8 mouse cellular contexts compared by ENCODE assay signal in the genomic region with DNA sequence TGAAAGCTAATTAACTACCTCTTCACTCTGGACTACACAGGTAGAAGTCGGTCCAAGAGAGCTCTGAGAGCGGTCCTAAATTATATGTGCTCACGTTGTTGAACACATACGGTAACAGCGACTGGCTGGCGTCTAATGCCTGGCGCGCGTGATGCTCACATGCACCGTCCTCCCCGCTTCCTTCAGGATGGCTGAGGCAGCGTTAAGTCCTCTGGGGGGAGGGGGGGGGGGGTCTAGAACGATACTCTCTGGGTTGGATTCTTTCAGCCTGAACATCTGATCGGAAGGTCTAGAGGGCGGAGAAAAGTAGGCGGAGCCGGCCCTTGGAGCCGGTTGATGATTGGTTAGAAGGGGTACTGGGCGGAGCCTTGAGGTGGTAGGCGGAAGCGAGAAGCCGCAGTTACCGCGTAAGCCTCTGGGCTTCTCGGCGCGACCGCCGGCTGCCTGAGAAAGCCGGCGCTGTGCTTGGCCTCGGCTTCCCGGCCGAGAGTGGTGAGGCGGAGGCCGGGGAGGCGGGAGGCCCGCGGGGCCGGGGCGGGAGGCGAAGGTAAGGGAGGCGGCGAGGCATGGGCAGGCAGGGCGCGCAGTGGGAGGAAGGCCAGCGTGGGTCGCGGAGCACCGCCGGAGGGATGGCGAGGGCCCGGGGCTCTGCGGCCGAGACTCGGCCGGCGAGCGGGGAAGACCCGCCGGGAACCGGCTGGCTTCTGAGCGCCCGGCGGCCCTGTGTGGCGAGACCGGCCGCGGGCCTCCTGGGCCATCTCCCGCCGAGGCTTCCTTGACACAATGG. TPM values are rescaled to one million over a fixed set of nuclear protein-coding genes. Genes with fewer than 3 reads are reported as not detected.
DNase-seq lines count a peak whose midpoint lies in the region; ATAC-seq and TF ChIP-seq lines count a peak whose summit lies in the region.

A gene (minus strand): TSS at position 214 of the 787 bp plus-strand sequence.
A gene (plus strand): TSS at position 397 of the 787 bp plus-strand sequence.

- peak within 1 kb of the TSS; percentile 87 for H3K9ac ChIP-seq in MEL (ENCODE audit: control insufficient read depth, low read depth, low read length, poor library complexity, severe bottlenecking)
- peak within 1 kb of the TSS; percentile 72 for H3K9ac ChIP-seq in lung, postnatal 0 days (replicated peaks; ENCODE audit: low read depth)

- peak within 1 kb of the TSS; percentile 70 for H3K4me2 ChIP-seq in lung, postnatal 0 days (replicated peaks; ENCODE audit: low read depth, low read length)

- TF ChIP-seq EP300 in MEL (IDR thresholded peaks at IDR 0.05; ENCODE audit: low read depth in 1 of 2, low read length in 2 of 2) = peak in 1 of 2 experiments; percentile 4; a peak in 1 of 4 replicates
- peak; percentile 45; the same call in 1 of the 2 replicates for TF ChIP-seq EP300 in lung, postnatal 0 days (IDR thresholded peaks at IDR 0.05)

- TF ChIP-seq RAD21 in MEL (IDR thresholded peaks at IDR 0.05; ENCODE audit: low read depth, low read length) = no peak

- H3K4me1 ChIP-seq in MEL (ENCODE audit: control insufficient read depth in 1 of 2, insufficient read depth in 2 of 2, low read length in 2 of 2) = peaks cover 2 to 7% of the 10 kb centered on the region in 2 experiments; a peak in 3 of 4 replicates
- H3K4me1 ChIP-seq in cerebellum, adult 2 months (ENCODE audit: control insufficient read depth, insufficient read depth, low read length) = peaks cover 3% of the 10 kb centered on the region; the same call in 1 of the 2 replicates
- peaks cover 20% of the 10 kb centered on the region for H3K4me1 ChIP-seq in hindbrain, embryonic 10.5 days (replicated peaks)
- H3K4me1 ChIP-seq in lung, postnatal 0 days (ENCODE audit: insufficient read depth, low read depth, low read length) = peaks cover 7% of the 10 kb centered on the region; the same call in 1 of the 2 replicates

- TF ChIP-seq CTCF in MEL (IDR thresholded peaks at IDR 0.05 in 2 of 3, conservative IDR thresholded peaks at IDR 0.05 in 1 of 3; ENCODE audit: control insufficient read depth in 1 of 3, insufficient read depth in 1 of 3, low read depth in 2 of 3, low read length in 3 of 3, poor library complexity in 1 of 3, severe bottlenecking in 1 of 3) = no peak
- no peak for TF ChIP-seq CTCF in cerebellum, adult 2 months (IDR thresholded peaks at IDR 0.05; ENCODE audit: borderline replicate concordance, insufficient read depth, low read depth, low read length)
- TF ChIP-seq CTCF in lung, postnatal 0 days (IDR thresholded peaks at IDR 0.05) = peak; percentile 41

- peak within 1 kb of the TSS; percentile 71 to 82 for H3K4me3 ChIP-seq in MEL (ENCODE audit: control insufficient read depth in 1 of 2, insufficient read depth in 1 of 2, low read depth in 2 of 2, low read length in 2 of 2)
- peak within 1 kb of the TSS; percentile 100 for H3K4me3 ChIP-seq in cerebellum, adult 2 months (replicated peaks; ENCODE audit: insufficient read depth, low read depth, low read length)
- peak within 1 kb of the TSS; percentile 95 for H3K4me3 ChIP-seq in hindbrain, embryonic 10.5 days
- peak within 1 kb of the TSS; percentile 89 for H3K4me3 ChIP-seq in lung, postnatal 0 days (ENCODE audit: low read depth, low read length)

- ATAC-seq in lung, postnatal 0 days = peak; percentile 100

- H3K36me3 ChIP-seq in MEL (ENCODE audit: control insufficient read depth in 1 of 2, insufficient read depth in 2 of 2, low read length in 2 of 2) = peaks cover 6 to 15% of the 10 kb centered on the region in 2 experiments; a peak in 3 of 4 replicates
- 0 out of 2 replicates have a peak, but pooled peaks cover 6% of the 10 kb centered on the region for H3K36me3 ChIP-seq in hindbrain, embryonic 10.5 days
- no peaks in the 10 kb centered on the region for H3K36me3 ChIP-seq in lung, postnatal 0 days (ENCODE audit: insufficient read depth, low read length)

- TF ChIP-seq POLR2A in MEL (IDR thresholded peaks at IDR 0.05; ENCODE audit: control insufficient read depth in 1 of 2, insufficient read depth in 1 of 2, low read depth in 1 of 2, low read length in 2 of 2, poor library complexity in 1 of 2) = peak; percentile 90 to 94
- TF ChIP-seq POLR2A in cerebellum, adult 2 months (IDR thresholded peaks at IDR 0.05; ENCODE audit: borderline replicate concordance, insufficient read depth, low read length) = peak; percentile 87

- 1% methylated on average over 70 of the region's 71 CpGs for WGBS in cerebellum, adult 2 months
- WGBS in hindbrain, embryonic 10.5 days = under 1% methylated on average over 71 of the region's 71 CpGs
- under 1% methylated on average over 67 of the region's 71 CpGs for WGBS in lung, postnatal 0 days

- no peaks in the 10 kb centered on the region for H3K9me3 ChIP-seq in MEL (replicated peaks; ENCODE audit: insufficient read depth, low read length)
- no peaks in the 10 kb centered on the region for H3K9me3 ChIP-seq in hindbrain, embryonic 10.5 days
- H3K9me3 ChIP-seq in lung, postnatal 0 days (ENCODE audit: low read length) = no peaks in the 10 kb centered on the region

- H3K27me3 ChIP-seq in MEL (ENCODE audit: control insufficient read depth in 1 of 2, insufficient read depth in 2 of 2, low read length in 2 of 2) = no peaks in the 10 kb centered on the region
- H3K27me3 ChIP-seq in cerebellum, adult 2 months (ENCODE audit: control insufficient read depth, insufficient read depth, low read length) = no peaks in the 10 kb centered on the region
- H3K27me3 ChIP-seq in hindbrain, embryonic 10.5 days (ENCODE audit: insufficient read depth, poor library complexity, severe bottlenecking) = no peaks in the 10 kb centered on the region
- no peaks in the 10 kb centered on the region for H3K27me3 ChIP-seq in lung, postnatal 0 days (replicated peaks; ENCODE audit: insufficient read depth, low read length)

- DNase-seq in MEL (ENCODE audit: low read depth, low spot score) = peak; percentile 97
- peak; percentile 97 to 98 for DNase-seq in cerebellum, adult 2 months
- peak; percentile 99 for DNase-seq in forelimb bud, embryonic 11.5 days (ENCODE audit: low read depth, low spot score)
- peak; percentile 98 for DNase-seq in hindbrain, embryonic 10.5 days (ENCODE audit: low spot score)
- DNase-seq in layer of hippocampus, adult 9-11 months = peak; percentile 97
- peak; percentile 98 for DNase-seq in lung, postnatal 0 days (ENCODE audit: low spot score)
- peak; percentile 96 for DNase-seq in ovary, postnatal 14 days (ENCODE audit: low spot score)
- DNase-seq in thymus, postnatal 14 days = peak; percentile 98

- peak within 1 kb of the TSS; percentile 75 for H3K27ac ChIP-seq in MEL (ENCODE audit: control insufficient read depth, low read depth, low read length)
- H3K27ac ChIP-seq in cerebellum, adult 2 months (ENCODE audit: insufficient read depth, low read length) = peak within 1 kb of the TSS; percentile 87
- peak within 1 kb of the TSS; percentile 93 for H3K27ac ChIP-seq in hindbrain, embryonic 10.5 days
- H3K27ac ChIP-seq in lung, postnatal 0 days (ENCODE audit: low read length) = peak within 1 kb of the TSS; percentile 91

- H3K79me2 ChIP-seq in MEL (ENCODE audit: control insufficient read depth, insufficient read depth, low read length, poor library complexity) = peaks cover 17% of the 10 kb centered on the region

TF ChIP-seq in MEL, 35 proteins besides CTCF, POLR2A, EP300 and RAD21 (continues in another document):
- TF ChIP-seq ETS1 (IDR thresholded peaks at IDR 0.05; ENCODE audit: low read depth, low read length) (peak; percentile 91), MXI1 (IDR thresholded peaks at IDR 0.05; ENCODE audit: low read depth, low read length) (peak; percentile 84), RCOR1 (IDR thresholded peaks at IDR 0.05; ENCODE audit: low read depth, low read length) (no peak), MAZ (IDR thresholded peaks at IDR 0.05; ENCODE audit: low read depth, low read length) (peak; percentile 94), SIN3A (IDR thresholded peaks at IDR 0.05; ENCODE audit: low read length) (peak; percentile 99), TAL1 (IDR thresholded peaks at IDR 0.05; ENCODE audit: low read length) (no peak), HCFC1 (IDR thresholded peaks at IDR 0.05; ENCODE audit: low read depth, low read length) (peak; percentile 90), POLR2AphosphoS2 (IDR thresholded peaks at IDR 0.05; ENCODE audit: low read length) (peak; percentile 74; the same call in 1 of the 2 replicates), UBTF (IDR thresholded peaks at IDR 0.05; ENCODE audit: borderline replicate concordance, insufficient read depth, low read depth, low read length) (peak; percentile 70; the same call in 1 of the 2 replicates), NELFE (IDR thresholded peaks at IDR 0.05; ENCODE audit: low read depth, low read length) (peak; percentile 96), TCF12 (IDR thresholded peaks at IDR 0.05; ENCODE audit: low read depth, low read length) (peak; percentile 58; the same call in 1 of the 2 replicates), ELF1 (IDR thresholded peaks at IDR 0.05; ENCODE audit: low read depth, low read length) (peak; percentile 93), ZKSCAN1 (IDR thresholded peaks at IDR 0.05; ENCODE audit: low read depth, low read length) (no peak), MAX (IDR thresholded peaks at IDR 0.05; ENCODE audit: low read length) (peak; percentile 31; the same call in 1 of the 2 replicates), TBP (IDR thresholded peaks at IDR 0.05; ENCODE audit: low read depth, low read length) (peak; percentile 73), BHLHE40 (IDR thresholded peaks at IDR 0.05; ENCODE audit: borderline replicate concordance, low read depth, low read length) (peak; percentile 81), USF1 (IDR thresholded peaks at IDR 0.05; ENCODE audit: low read depth, low read length) (peak; percentile 88), NRF1 (IDR thresholded peaks at IDR 0.05; ENCODE audit: insufficient read depth, low read depth, low read length, poor library complexity, severe bottlenecking) (no peak)

RNA-seq across cellular contexts. Expression of the first gene that starts in this region (rescaled TPM):
- 19.3 and 26.8 TPM in 2 replicates for total RNA-seq in MEL (2012; rRNA removed)
- polyA plus RNA-seq in MEL (2012; ENCODE audit: insufficient read depth in 1 of 2, insufficient read length in 2 of 2, low read depth in 1 of 2, low replicate concordance in 2 of 2, missing spikeins in 1 of 2) = 10 to 100 TPM in 1 of 2 experiments, not detected in 1; 26.7 TPM
- polyA plus RNA-seq in cerebellum, adult 2 months (2012; rRNA removed) = 33.2 and 35.3 TPM in 2 replicates
- polyA plus RNA-seq in hindbrain, embryonic 10.5 days (2016; fragmentation: Nextera tagmentation; extraction: Ambion mirVana) = 279 and 332 TPM in 2 replicates
- polyA plus RNA-seq in lung, postnatal 0 days (2015; fragmentation: Nextera tagmentation; extraction: Ambion mirVana) = 141 and 143 TPM in 2 replicates

RNA-seq across cellular contexts. Expression of the second gene that starts in this region (rescaled TPM):
- total RNA-seq in MEL (2012; rRNA removed) = 13.3 and 14.7 TPM in 2 replicates
- 10 to 100 TPM in 1 of 2 experiments, not detected in 1; 11.5 TPM for polyA plus RNA-seq in MEL (2012; ENCODE audit: insufficient read depth in 1 of 2, insufficient read length in 2 of 2, low read depth in 1 of 2, low replicate concordance in 2 of 2, missing spikeins in 1 of 2)
- 12.9 and 14.3 TPM in 2 replicates for polyA plus RNA-seq in cerebellum, adult 2 months (2012; rRNA removed)
- polyA plus RNA-seq in hindbrain, embryonic 10.5 days (2016; fragmentation: Nextera tagmentation; extraction: Ambion mirVana) = 13.5 and 13.7 TPM in 2 replicates
- polyA plus RNA-seq in lung, postnatal 0 days (2015; fragmentation: Nextera tagmentation; extraction: Ambion mirVana) = 6.4 and 6.9 TPM in 2 replicates

Comparison
In these comparisons a context has a peak if more than half of its experiments do, and no peak if none do; other contexts are left out.
1. Peak in every context shown above with its lines: DNase-seq, ATAC-seq, H3K4me3 ChIP-seq and H3K27ac ChIP-seq.